Mouse (Mus musculus) lung, postnatal 25 days (tissue): ENCODE data around the gene Snrnp200.
A peak's percentile ranks its signal among the peaks of the same experiment; 100 is the strongest.
"Not testable (repeated sequence)": the region's sequence is repeated elsewhere in the genome, so short reads cannot be mapped to it uniquely, and the experiment has no call there.

Source experiments
- DNase-seq: peaks from one replicate; pipeline ENCODE4 v3.0.0; 2022; ENCODE audit warnings: low spot score

Gene Snrnp200

DNA sequence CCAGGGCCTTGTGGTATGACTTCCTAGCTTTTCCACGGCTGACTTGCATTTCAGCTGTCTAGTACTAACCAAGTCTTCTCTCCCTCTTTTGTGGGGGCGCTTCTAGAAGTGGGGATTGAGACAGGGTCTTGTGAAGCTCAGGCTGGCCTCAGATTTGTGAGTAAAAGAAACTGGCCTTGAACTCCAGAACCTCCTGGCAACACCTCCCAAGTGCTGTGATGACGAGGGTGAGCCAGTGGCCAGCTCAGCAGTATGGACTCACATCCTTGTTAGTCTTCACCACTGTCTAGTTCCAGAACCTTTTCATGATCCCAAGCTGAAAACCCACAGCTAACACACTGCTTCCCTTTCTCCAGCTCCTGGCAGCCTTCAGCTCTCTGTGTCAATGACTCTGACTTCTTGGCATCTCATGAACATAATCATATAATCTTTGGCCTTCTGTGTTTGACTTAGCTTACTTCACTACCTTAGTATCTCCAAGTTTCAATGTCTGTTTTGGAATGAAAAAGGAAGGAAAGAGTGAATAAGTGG is 46.5 kb downstream of the Snrnp200 start:
- no peak for DNase-seq

DNA sequence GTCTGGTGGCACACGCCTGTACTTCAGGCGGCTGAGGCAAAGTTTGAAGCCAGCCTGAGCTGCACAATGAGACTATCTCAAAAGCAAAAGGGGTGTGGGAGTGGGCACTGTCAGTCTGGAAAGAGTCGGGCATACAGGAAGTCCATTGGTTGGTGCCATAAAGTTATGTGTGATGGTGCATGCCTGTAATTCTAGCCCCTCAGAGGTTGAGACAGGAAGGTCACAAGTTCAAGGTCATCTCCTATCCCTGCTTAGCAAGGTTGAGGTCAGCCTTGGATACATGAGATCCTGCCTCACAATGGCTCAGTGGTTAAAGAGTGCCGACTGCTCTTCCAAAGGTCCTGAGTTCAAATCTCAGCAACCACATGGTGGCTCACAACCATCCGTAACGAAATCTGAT is 47.1 kb downstream of the Snrnp200 start:
- no peak for DNase-seq

DNA sequence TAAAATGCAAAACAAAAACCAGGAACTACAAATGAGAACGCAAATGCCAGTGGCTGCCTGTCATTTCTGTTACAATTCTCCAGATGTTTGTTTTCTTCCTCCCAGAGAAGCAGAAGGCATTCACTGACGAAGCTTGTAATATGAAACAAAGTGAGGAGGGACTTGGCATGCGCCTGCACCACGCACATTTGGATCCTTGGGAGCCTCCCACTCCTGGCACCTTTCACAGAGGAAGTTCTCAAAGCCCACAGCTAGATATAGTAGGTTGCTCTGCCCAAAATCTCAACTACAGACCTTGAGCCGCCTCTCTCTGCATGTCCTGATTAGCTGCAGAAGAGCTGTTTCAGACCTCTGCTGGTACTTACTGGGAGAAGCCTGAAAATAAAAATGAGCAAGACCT is 51.2 kb downstream of the Snrnp200 start:
- DNase-seq: peak; percentile 30

DNA sequence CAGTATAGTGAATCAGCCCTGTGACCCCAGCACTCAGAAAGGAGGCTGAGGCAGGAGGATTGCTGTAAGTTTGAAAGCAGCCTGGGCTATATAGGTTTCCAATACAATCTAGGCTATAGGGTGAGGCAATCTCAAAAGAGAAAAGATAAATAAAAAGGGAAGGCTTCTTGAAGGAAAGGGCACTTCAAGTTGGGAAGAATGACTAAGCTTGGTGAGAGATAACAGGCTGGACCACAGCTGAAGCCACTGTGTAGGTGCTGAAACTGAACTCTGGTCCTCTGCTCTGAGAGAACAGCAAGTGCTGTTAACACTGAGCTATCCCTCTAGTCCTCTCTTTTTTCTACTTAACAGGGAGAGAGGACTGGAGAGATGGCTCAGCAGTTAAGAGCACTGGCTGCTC is 54.3 kb downstream of the Snrnp200 start:
- no peak for DNase-seq

DNA sequence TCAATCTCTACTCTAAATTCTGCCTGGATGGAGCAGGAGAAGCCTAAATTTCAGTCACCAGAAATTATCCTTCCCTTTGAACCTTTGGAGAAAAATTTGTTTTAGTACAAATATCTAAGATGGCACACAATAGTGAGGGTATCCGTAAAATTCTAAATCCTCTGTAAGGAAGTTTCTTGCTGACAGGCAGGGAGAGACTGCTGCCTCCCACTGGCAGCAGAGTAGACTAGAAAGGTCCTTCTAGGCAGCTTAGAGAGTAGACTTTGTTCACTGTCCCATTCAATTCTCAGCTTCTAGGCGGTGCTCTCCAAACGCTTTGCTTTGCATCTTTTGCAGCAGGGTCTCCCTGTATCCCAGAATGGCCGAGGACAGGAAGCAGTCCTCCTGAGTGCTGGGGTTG is 59.7 kb downstream of the Snrnp200 start:
- DNase-seq: no peak

DNA sequence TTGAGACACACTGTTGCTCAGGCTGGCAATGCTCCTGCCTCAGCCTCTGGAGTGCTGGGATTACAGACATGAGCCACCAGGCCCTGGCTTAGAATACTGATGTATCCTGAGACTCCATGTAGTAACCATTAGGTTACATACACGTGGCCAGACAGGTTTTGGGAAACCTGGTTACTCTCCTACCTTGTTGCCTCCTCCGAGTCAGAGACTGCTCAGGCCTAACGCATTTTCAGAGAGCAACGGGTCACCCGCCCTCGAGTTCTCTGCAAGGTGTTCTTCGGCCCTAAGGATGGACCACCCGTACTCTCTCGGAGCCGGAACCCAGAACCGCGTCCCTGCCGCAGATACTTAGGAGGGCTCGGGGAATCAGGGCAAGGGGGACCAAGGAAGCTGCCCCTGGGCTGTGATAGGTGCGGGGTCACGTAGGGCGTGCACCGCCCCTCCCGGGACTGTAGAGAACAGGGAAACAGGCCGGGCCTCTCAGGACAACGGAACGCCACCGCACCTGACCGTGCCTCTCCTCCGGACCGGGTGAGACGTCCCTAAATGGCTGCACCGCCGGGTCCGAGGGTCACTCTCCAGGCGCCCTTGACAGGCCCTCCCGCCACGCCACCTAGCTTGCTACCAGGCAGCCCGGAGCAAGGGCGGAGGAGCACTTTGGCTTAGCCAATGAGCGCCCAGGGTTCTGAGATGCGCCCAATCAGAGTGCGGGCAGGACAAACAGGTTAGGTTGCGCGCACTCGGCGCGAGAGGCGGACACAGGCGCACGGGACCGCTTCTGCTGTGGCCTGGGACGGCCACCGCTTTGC is 61.5 kb downstream of the Snrnp200 start, which contains the start of gene Stard7:
Gene Stard7 (plus strand): TSS at position 728 of the 809 bp plus-strand sequence.
- DNase-seq: peak; percentile 97

DNA sequence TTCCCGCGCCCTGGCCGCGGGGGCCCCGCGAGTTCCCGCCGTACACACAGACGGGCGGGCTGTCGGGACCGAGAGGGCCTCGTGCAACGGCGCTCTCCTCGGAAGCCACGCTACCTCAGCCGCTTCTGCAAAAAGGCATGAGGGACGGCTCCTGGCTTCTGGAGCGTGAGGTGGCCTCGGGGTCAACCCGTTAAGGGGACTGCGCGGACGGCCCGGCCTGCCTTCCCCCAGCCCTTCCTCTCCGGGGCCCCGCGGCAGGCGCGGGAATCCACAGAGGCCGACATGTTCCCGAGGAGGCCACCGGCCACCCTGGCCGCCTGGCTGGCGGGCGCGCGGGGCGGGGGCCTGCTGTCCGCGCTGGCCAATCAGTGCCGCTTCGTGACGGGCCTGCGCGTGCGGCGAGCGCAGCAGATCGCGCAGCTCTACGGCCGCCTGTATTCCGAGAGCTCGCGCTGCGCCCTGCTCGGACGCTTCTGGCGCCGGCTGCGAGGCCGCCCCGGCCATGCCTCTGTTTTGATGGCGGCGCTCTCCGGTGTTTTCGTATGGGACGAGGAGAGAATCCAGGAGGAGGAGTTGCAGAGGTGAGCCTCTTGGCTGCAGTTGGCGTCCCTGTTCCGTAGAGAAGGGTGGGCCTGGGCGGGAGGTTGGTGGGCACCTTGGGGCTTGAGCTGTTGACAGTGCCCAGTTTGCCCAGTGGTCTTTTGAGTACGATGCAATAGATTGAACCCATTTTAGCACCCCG is 62.3 kb downstream of the Snrnp200 start:
- peak; percentile 89 for DNase-seq

DNA sequence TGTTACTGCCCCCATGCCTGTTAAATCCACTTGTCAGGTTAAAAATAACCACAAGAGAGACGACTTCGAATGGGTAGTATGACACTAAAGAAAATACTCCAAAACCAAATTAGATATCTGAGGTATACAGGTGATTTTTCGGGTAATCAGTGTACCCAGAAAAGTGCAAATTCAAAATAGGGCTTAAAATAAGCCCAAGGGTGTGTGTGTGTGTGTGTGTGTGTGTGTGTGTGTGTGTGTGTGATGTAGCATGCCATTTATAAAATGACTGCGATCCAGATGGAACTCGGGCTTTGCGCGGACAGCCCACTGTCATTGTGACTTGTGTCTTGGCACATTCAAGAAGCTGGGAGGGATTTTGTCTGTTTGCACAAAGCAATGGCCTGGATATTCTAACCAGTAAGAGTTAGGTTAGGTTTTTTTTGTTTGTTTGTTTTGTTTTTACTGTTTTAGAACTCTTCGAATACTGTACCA is 62.9 kb downstream of the Snrnp200 start:
- DNase-seq: no peak

DNA sequence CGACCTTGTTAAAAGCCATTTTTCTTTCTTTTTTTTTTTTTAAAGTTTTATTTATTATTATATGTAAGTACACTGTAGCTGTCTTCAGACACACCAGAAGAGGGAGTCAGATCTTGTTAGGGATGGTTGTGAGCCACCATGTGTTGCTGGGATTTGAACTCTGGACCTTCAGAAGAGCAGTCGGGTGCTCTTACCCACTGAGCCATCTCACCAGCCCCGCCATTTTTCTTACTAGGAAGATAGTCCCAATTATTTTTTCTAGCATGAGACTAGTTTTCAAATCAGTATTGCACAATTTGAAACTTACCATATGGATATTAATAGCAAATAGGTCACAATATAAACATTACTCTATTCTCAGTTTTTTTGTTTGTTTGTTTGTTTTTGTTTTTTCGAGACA is 63.9 kb downstream of the Snrnp200 start:
- DNase-seq: not testable (repeated sequence)

DNA sequence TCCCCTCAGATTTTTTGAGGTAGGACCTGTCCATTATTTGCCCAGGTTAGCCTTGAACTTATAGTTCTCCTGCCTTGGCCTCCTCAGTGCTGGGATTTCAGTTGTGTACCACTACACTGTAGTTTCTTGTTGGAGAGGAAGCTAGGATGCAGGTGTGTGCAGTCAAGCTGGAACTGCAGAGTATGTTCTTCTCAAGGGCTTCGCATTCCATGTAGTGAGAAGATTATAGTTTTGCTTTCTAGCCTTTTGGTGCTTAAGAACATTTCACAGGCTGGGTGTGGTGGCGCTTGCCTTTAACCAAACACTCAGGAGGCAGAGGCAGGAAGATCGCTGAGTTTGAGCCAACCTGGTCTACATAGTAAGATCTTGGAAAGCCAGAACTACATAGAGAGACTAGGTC is 64.6 kb downstream of the Snrnp200 start:
- DNase-seq: no peak

DNA sequence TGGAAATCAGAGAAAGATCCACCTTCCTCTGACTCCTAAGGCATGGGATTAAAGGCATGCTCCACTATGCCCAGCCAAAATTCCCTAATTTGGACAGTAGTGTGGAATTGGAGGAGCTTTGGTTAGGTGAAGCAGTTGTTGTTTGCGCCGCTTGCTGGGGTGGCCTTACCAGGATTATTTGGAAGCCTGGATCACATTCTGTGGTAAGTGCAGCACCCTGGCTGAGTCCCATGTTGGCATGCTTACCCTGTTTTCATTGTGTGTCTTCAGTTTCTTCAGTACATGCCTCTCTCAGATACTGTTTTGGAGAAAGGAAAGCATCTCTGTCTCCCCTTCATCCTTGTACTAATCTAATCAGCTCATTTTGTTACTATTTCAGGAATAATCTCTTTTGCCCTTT is 66.4 kb downstream of the Snrnp200 start:
- no peak for DNase-seq

DNA sequence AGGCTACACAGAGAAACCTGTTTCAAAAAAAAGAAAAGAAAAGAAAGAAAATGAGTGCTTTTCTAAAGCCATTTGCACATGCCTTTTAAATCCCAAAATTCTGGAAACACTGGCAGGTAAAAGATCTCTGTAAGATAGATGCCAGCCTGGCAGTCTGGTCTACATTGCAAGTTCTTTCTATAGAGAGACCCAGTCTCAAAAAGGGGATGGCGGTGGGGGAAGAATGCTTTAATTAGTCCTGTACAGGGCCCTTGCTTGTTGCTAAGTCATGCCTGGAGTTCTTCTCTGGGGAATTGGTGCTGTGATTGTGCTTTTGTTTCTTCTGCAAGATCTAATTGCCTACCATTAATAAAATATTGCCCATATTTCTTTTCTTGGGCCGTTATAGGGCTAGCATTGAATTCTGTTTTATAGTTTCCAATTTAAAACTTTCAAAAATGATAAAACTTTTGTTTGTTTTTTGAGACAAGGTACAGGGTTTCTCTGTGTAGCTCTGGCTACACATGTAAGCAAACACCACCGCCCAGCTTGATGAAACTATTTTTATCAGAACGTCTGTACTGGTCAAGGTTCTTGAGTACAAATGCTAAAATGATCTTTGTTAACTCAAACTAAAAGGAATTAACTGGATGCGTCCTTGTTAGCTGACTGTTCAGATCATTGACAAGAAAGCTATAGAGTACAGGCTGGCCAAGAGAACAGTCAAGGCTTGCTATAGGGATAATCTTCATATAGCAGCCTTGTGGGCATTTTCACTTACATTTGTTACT is 67.5 kb downstream of the Snrnp200 start:
- DNase-seq: no peak

DNA sequence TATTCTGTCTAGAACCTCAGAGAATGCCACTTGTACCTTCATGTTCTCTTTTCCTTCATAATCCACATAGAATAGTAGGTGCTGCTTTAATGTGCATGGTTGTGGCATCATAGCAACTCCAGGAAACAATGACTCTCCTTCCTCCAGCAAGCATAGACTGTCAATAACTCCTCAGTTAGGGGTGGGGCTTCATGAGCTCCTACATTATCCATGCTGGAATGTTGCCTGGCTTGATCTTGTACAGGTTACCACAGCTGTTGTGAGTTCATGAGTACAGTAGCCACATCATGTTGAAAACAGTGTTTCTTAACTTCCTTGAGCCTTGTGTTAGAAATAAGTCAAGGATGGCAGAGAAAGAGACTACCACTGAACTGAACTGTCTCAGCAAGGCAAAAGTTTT is 70.0 kb downstream of the Snrnp200 start:
- no peak for DNase-seq
